Mouse (Mus musculus) MEL (cell line): Measurements from ENCODE around the gene Evpl. TPM values are rescaled to one million over a fixed set of nuclear protein-coding genes. Genes with fewer than 3 reads are reported as not detected.

Source experiments
- DNase-seq: peaks from one replicate; pipeline ENCODE4 v3.0.0; 2011; ENCODE audit warnings: low read depth, low spot score
- H3K27ac ChIP-seq: 2 replicates; pipeline ENCODE4 v1.5.1; 2012; ENCODE audit warnings: low read depth, mild to moderate bottlenecking, control low read depth, low read length, moderate library complexity; ENCODE audit not compliant: control insufficient read depth
- H3K27me3 ChIP-seq, 2 experiments: fragments of 150-350 bp in 1 of 2; sonication (generic) in 1 of 2; 2 replicates each; pipeline ENCODE4 v1.6.1; 2012; ENCODE audit warnings: low read length in 2 of 2, mild to moderate bottlenecking in 2 of 2, improper control_type of control experiment in 1 of 2, moderate library complexity in 1 of 2; ENCODE audit not compliant: insufficient read depth in 2 of 2, control insufficient read depth in 1 of 2
- H3K36me3 ChIP-seq, 2 experiments: 2 replicates each; pipeline ENCODE4 v1.6.1; 2012 to 2014; ENCODE audit warnings: low read length in 2 of 2, improper control_type of control experiment in 1 of 2, inconsistent platforms in 1 of 2, mild to moderate bottlenecking in 1 of 2; ENCODE audit not compliant: insufficient read depth in 2 of 2, control insufficient read depth in 1 of 2
- H3K4me1 ChIP-seq, 2 experiments: fragments of 150-350 bp in 1 of 2; sonication (generic) in 1 of 2; 2 replicates each; pipeline ENCODE4 v1.6.1; 2012; ENCODE audit warnings: low read length in 2 of 2, improper control_type of control experiment in 1 of 2, mild to moderate bottlenecking in 1 of 2; ENCODE audit not compliant: insufficient read depth in 2 of 2, control insufficient read depth in 1 of 2
- H3K4me3 ChIP-seq, 2 experiments: fragments of 150-350 bp in 1 of 2; sonication (generic) in 1 of 2; 2 replicates each; pipeline ENCODE4 v1.5.1; 2012; ENCODE audit warnings: low read depth in 2 of 2, low read length in 2 of 2, mild to moderate bottlenecking in 2 of 2, moderate library complexity in 2 of 2, control low read depth in 1 of 2, improper control_type of control experiment in 1 of 2; ENCODE audit not compliant: control insufficient read depth in 1 of 2, insufficient read depth in 1 of 2
- H3K79me2 ChIP-seq: 2 replicates; pipeline ENCODE4 v1.6.1; 2012; ENCODE audit warnings: mild to moderate bottlenecking, low read length, moderate library complexity; ENCODE audit not compliant: control insufficient read depth, poor library complexity, insufficient read depth
- H3K9ac ChIP-seq: 2 replicates; pipeline ENCODE4 v1.6.1; 2012; ENCODE audit warnings: low read depth, mild to moderate bottlenecking, control low read depth, low read length, moderate library complexity; ENCODE audit not compliant: control insufficient read depth, poor library complexity, severe bottlenecking
- H3K9me3 ChIP-seq: fragments of 150-350 bp; sonication (generic); replicated peaks from 2 replicates; pipeline ENCODE4 v1.6.1; 2012; ENCODE audit warnings: mild to moderate bottlenecking, low read length, improper control_type of control experiment, moderate library complexity; ENCODE audit not compliant: insufficient read depth
- BHLHE40 ChIP-seq: IDR thresholded peaks from 2 replicates; pipeline ENCODE4 v1.6.1; 2012; ENCODE audit warnings: low read depth, mild to moderate bottlenecking, inconsistent platforms, low read length, improper control_type of control experiment, borderline replicate concordance
- CHD1 ChIP-seq: IDR thresholded peaks from 2 replicates; pipeline ENCODE4 v1.6.1; 2012; ENCODE audit warnings: low read depth, mild to moderate bottlenecking, inconsistent platforms, low read length, improper control_type of control experiment
- CTCF ChIP-seq, 3 experiments: IDR thresholded peaks in 2 of 3; conservative IDR thresholded peaks in 1 of 3; 2 replicates each; pipeline ENCODE4 v1.5.1; 2011 to 2012; ENCODE audit warnings: low read length in 3 of 3, low read depth in 2 of 3, mild to moderate bottlenecking in 2 of 3, improper control_type of control experiment in 1 of 3, inconsistent platforms in 1 of 3, mixed read lengths in 1 of 3, moderate library complexity in 1 of 3; ENCODE audit not compliant: control insufficient read depth in 1 of 3, insufficient read depth in 1 of 3, poor library complexity in 1 of 3, severe bottlenecking in 1 of 3
- E2F4 ChIP-seq: IDR thresholded peaks from 2 replicates; pipeline ENCODE4 v1.6.1; 2011; ENCODE audit warnings: low read depth, low read length, improper control_type of control experiment, borderline replicate concordance
- ELF1 ChIP-seq: IDR thresholded peaks from 2 replicates; pipeline ENCODE4 v1.6.1; 2014; ENCODE audit warnings: low read depth, mild to moderate bottlenecking, inconsistent platforms, low read length, improper control_type of control experiment, moderate library complexity
- EP300 ChIP-seq, 2 experiments: IDR thresholded peaks; 2 replicates each; pipeline ENCODE4 v1.6.1; 2011; ENCODE audit warnings: improper control_type of control experiment in 2 of 2, low read length in 2 of 2, low read depth in 1 of 2, mild to moderate bottlenecking in 1 of 2
- ETS1 ChIP-seq: IDR thresholded peaks from 2 replicates; pipeline ENCODE4 v1.6.1; 2012; ENCODE audit warnings: low read depth, mild to moderate bottlenecking, inconsistent platforms, low read length, improper control_type of control experiment, moderate library complexity
- GATA1 ChIP-seq: IDR thresholded peaks from 2 replicates; pipeline ENCODE4 v1.6.1; 2011; ENCODE audit warnings: low read depth, low read length, improper control_type of control experiment
- HCFC1 ChIP-seq: IDR thresholded peaks from 2 replicates; pipeline ENCODE4 v1.6.1; 2012; ENCODE audit warnings: low read depth, mild to moderate bottlenecking, inconsistent platforms, low read length, improper control_type of control experiment, moderate library complexity
- JUND ChIP-seq: IDR thresholded peaks from 2 replicates; pipeline ENCODE4 v1.6.1; 2011; ENCODE audit warnings: low read depth, mild to moderate bottlenecking, improper control_type of control experiment, low read length
- KAT2A ChIP-seq: conservative IDR thresholded peaks from 2 replicates; pipeline ENCODE4 v1.6.1; 2012; ENCODE audit warnings: low read depth, low read length, improper control_type of control experiment, inconsistent platforms
- MAX ChIP-seq: IDR thresholded peaks from 2 replicates; pipeline ENCODE4 v1.6.1; 2011; ENCODE audit warnings: low read length, improper control_type of control experiment
- MEF2A ChIP-seq: IDR thresholded peaks from 2 replicates; pipeline ENCODE4 v1.6.1; 2014; ENCODE audit warnings: low read depth, mild to moderate bottlenecking, inconsistent platforms, low read length, improper control_type of control experiment; ENCODE audit not compliant: poor library complexity, insufficient replicate concordance, severe bottlenecking; ENCODE audit errors: extremely low read depth
- MXI1 ChIP-seq: IDR thresholded peaks from 2 replicates; pipeline ENCODE4 v1.6.1; 2011; ENCODE audit warnings: mild to moderate bottlenecking, low read depth, low read length, improper control_type of control experiment
- MYB ChIP-seq: IDR thresholded peaks from 2 replicates; pipeline ENCODE4 v1.6.1; 2011; ENCODE audit warnings: mild to moderate bottlenecking, low read depth, low read length, improper control_type of control experiment
- MYC ChIP-seq: IDR thresholded peaks from 2 replicates; pipeline ENCODE4 v1.6.1; 2011; ENCODE audit warnings: low read depth, mild to moderate bottlenecking, low read length, improper control_type of control experiment, moderate library complexity
- NELFE ChIP-seq: IDR thresholded peaks from 2 replicates; pipeline ENCODE4 v1.6.1; 2011; ENCODE audit warnings: low read depth, low read length, improper control_type of control experiment
- POLR2A ChIP-seq, 2 experiments: IDR thresholded peaks; 2 replicates each; pipeline ENCODE4 v1.6.1; 2011 to 2012; ENCODE audit warnings: low read length in 2 of 2, mild to moderate bottlenecking in 2 of 2, control low read depth in 1 of 2, improper control_type of control experiment in 1 of 2, low read depth in 1 of 2, moderate library complexity in 1 of 2; ENCODE audit not compliant: control insufficient read depth in 1 of 2, insufficient read depth in 1 of 2, poor library complexity in 1 of 2
- POLR2AphosphoS2 ChIP-seq: IDR thresholded peaks from 2 replicates; pipeline ENCODE4 v1.6.1; 2011; ENCODE audit warnings: low read length, improper control_type of control experiment
- POLR2AphosphoS5 ChIP-seq: IDR thresholded peaks from 2 replicates; pipeline ENCODE4 v1.6.1; 2012; ENCODE audit warnings: low read depth, borderline replicate concordance, mild to moderate bottlenecking, inconsistent platforms, low read length, moderate library complexity, mixed read lengths
- RAD21 ChIP-seq: IDR thresholded peaks from 2 replicates; pipeline ENCODE4 v1.6.1; 2011; ENCODE audit warnings: mild to moderate bottlenecking, low read depth, low read length, improper control_type of control experiment
- RCOR1 ChIP-seq: IDR thresholded peaks from 2 replicates; pipeline ENCODE4 v1.6.1; 2012; ENCODE audit warnings: low read depth, mild to moderate bottlenecking, inconsistent platforms, low read length, improper control_type of control experiment
- TAL1 ChIP-seq: IDR thresholded peaks from 2 replicates; pipeline ENCODE4 v1.6.1; 2012; ENCODE audit warnings: mild to moderate bottlenecking, inconsistent platforms, low read length, moderate library complexity, mixed read lengths
- TCF12 ChIP-seq: IDR thresholded peaks from 2 replicates; pipeline ENCODE4 v1.6.1; 2014; ENCODE audit warnings: low read depth, mild to moderate bottlenecking, inconsistent platforms, low read length, improper control_type of control experiment, moderate library complexity
- UBTF ChIP-seq: IDR thresholded peaks from 2 replicates; pipeline ENCODE4 v1.6.1; 2012; ENCODE audit warnings: low read depth, mild to moderate bottlenecking, inconsistent platforms, low read length, improper control_type of control experiment, moderate library complexity, borderline replicate concordance; ENCODE audit not compliant: insufficient read depth
- USF1 ChIP-seq: IDR thresholded peaks from 2 replicates; pipeline ENCODE4 v1.6.1; 2014; ENCODE audit warnings: low read depth, mild to moderate bottlenecking, inconsistent platforms, low read length, improper control_type of control experiment, moderate library complexity
- ZKSCAN1 ChIP-seq: IDR thresholded peaks from 2 replicates; pipeline ENCODE4 v1.6.1; 2012; ENCODE audit warnings: low read depth, mild to moderate bottlenecking, inconsistent platforms, low read length, improper control_type of control experiment, moderate library complexity
- ZMIZ1 ChIP-seq: IDR thresholded peaks from 2 replicates; pipeline ENCODE4 v1.6.1; 2012; ENCODE audit warnings: low read depth, mild to moderate bottlenecking, inconsistent platforms, low read length, improper control_type of control experiment, moderate library complexity
- ZNF384 ChIP-seq: IDR thresholded peaks from 2 replicates; pipeline ENCODE4 v1.6.1; 2012; ENCODE audit warnings: low read depth, mild to moderate bottlenecking, inconsistent platforms, low read length, improper control_type of control experiment
- polyA plus RNA-seq, 2 experiments: library from polyadenylated mRNA; stranded (reverse) in 1 of 2; unstranded in 1 of 2; fragments of >175 nt in 1 of 2; fragments of >200 nt in 1 of 2; gene quantifications; 2 replicates each; pipeline versions ENCODE4 v1.2.1 to v1.2.4; 2012; ENCODE audit warnings: low replicate concordance in 2 of 2, low read depth in 1 of 2; ENCODE audit not compliant: insufficient read length in 2 of 2, insufficient read depth in 1 of 2, missing spikeins in 1 of 2
- total RNA-seq: library from RNA; depleted of rRNA; stranded (reverse); fragments of 300-350 nt; gene quantifications from 2 replicates; pipeline ENCODE4 v1.2.3, GENCODE M21; 2012

Gene Evpl
- total and polyA plus RNA-seq, 3 experiments, result 0.39 to 0.78 TPM; not detected in 1

DNA sequence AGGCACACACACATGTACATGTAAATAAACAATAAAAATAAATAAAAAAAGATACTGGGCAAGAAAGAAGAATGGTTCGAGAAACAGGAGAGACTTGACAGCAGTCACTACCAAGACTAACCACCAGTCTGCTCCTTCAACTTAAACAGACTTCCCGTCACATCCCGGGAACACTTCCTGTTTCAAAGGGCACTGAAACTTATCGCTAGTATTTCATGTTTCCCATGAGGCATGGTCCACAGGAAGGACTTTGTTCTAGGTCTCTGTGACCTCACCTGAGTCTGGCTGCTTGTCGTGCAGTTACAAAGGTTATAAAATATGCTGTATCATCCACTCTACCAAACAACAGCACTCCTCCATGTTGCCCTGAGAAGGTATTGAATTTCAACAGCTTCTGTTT is 42.6 kb downstream of the Evpl start:
- Histone ChIP-seq H3K27ac (peak overlapping the region; percentile 80), H3K4me3 (peak overlapping the region in 1 of 2 experiments; percentile 2; a peak in 3 of 4 replicates), H3K36me3 (peaks cover 0 to 40% of the 10 kb centered on the region in 2 experiments; a peak in 2 of 4 replicates), H3K4me1 (peaks cover 26 to 27% of the 10 kb centered on the region in 2 experiments), H3K9ac (peak overlapping the region; percentile 20), H3K79me2 (peaks cover 8% of the 10 kb centered on the region), H3K9me3 (no peaks in the 10 kb centered on the region), H3K27me3 (no peaks in the 10 kb centered on the region)
- DNase-seq, result peak; percentile 84
- TF ChIP-seq ELF1, result peak; percentile 61
- peak; percentile 73; the same call in 1 of the 2 replicates for TF ChIP-seq MYC
- no peak for TF ChIP-seq TAL1
- TF ChIP-seq BHLHE40, result peak; percentile 7; the same call in 1 of the 2 replicates
- peak; percentile 39 for TF ChIP-seq ETS1
- TF ChIP-seq POLR2AphosphoS5, result no peak
- TF ChIP-seq TCF12, result no peak
- TF ChIP-seq ZMIZ1, result no peak
- TF ChIP-seq E2F4, result no peak
- peak; percentile 74 for TF ChIP-seq MAX
- TF ChIP-seq RCOR1, result peak; percentile 13; the same call in 1 of the 2 replicates
- TF ChIP-seq EP300 (IDR thresholded peaks at IDR 0.05; ENCODE audit: low read depth in 1 of 2, low read length in 2 of 2), result peak in 1 of 2 experiments; percentile 54; a peak in 2 of 4 replicates
- no peak for TF ChIP-seq UBTF
- peak; percentile 41 for TF ChIP-seq NELFE
- no peak for TF ChIP-seq GATA1
- TF ChIP-seq MXI1, result peak; percentile 50; the same call in 1 of the 2 replicates
- TF ChIP-seq POLR2AphosphoS2, result no peak
- TF ChIP-seq HCFC1, result peak; percentile 70
- TF ChIP-seq CTCF (IDR thresholded peaks at IDR 0.05 in 2 of 3, conservative IDR thresholded peaks at IDR 0.05 in 1 of 3; ENCODE audit: control insufficient read depth in 1 of 3, insufficient read depth in 1 of 3, low read depth in 2 of 3, low read length in 3 of 3, poor library complexity in 1 of 3, severe bottlenecking in 1 of 3), result peak in 1 of 3 experiments; percentile 0; a peak in 2 of 6 replicates
- TF ChIP-seq POLR2A (IDR thresholded peaks at IDR 0.05; ENCODE audit: control insufficient read depth in 1 of 2, insufficient read depth in 1 of 2, low read depth in 1 of 2, low read length in 2 of 2, poor library complexity in 1 of 2), result peak in 1 of 2 experiments; percentile 36; a peak in 1 of 4 replicates

DNA sequence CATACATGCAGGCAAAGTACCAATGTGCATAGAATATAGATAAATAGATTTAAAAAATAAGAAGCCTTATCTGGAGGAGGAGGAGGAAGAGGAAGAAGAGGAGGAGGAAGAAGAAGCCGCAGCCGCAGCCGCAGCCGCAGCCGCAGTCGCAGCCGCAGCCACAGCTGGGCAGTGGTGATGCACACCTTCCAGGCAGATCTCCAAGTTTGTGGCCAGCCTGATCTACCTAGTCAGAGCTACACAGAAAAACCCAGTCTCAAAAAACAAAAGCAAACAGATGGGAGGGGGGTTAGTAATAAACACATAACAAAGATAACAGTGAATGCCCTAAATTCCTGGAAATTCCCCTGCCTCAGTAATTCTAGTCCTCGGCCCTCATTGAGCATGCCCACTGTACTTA is 43.3 kb downstream of the Evpl start:
- Histone ChIP-seq H3K27ac (peak overlapping the region; percentile 80), H3K4me1 (peaks cover 24 to 25% of the 10 kb centered on the region in 2 experiments), H3K36me3 (peaks cover 0 to 40% of the 10 kb centered on the region in 2 experiments; a peak in 2 of 4 replicates), H3K9ac (no peak overlapping the region), H3K27me3 (no peaks in the 10 kb centered on the region), H3K9me3 (no peaks in the 10 kb centered on the region), H3K4me3 (peak overlapping the region in 1 of 2 experiments; percentile 10; a peak in 2 of 4 replicates), H3K79me2 (peaks cover 8% of the 10 kb centered on the region)
- peak; percentile 84 for DNase-seq
- TF ChIP-seq CHD1 (no peak), MEF2A (no peak), ZNF384 (peak; percentile 36; the same call in 1 of the 2 replicates), JUND (peak; percentile 44; the same call in 1 of the 2 replicates), ZKSCAN1 (0 out of 2 replicates have a peak, but pooled peaks have one; percentile 15), POLR2AphosphoS2 (no peak), ZMIZ1 (no peak), MAX (no peak), USF1 (no peak), CTCF (IDR thresholded peaks at IDR 0.05 in 2 of 3, conservative IDR thresholded peaks at IDR 0.05 in 1 of 3; ENCODE audit: control insufficient read depth in 1 of 3, insufficient read depth in 1 of 3, low read depth in 2 of 3, low read length in 3 of 3, poor library complexity in 1 of 3, severe bottlenecking in 1 of 3) (no peak), BHLHE40 (peak; percentile 70), MYB (peak; percentile 46; the same call in 1 of the 2 replicates), KAT2A (no peak; the same call in 1 of the 2 replicates), POLR2A (IDR thresholded peaks at IDR 0.05; ENCODE audit: control insufficient read depth in 1 of 2, insufficient read depth in 1 of 2, low read depth in 1 of 2, low read length in 2 of 2, poor library complexity in 1 of 2) (no peak), MYC (0 out of 2 replicates have a peak, but pooled peaks have one; percentile 1), ELF1 (no peak; the same call in none of the 2 replicates), RCOR1 (peak; percentile 92), RAD21 (no peak)
